Mouse (Mus musculus): ENCODE measurements at regions not wholly inside any gene's neighbourhood (a gene's known extent, or its start where the extent isn't known, plus 50 kb on each side); places are given as distances from the start of the nearest gene placed in this dataset.

DNA sequence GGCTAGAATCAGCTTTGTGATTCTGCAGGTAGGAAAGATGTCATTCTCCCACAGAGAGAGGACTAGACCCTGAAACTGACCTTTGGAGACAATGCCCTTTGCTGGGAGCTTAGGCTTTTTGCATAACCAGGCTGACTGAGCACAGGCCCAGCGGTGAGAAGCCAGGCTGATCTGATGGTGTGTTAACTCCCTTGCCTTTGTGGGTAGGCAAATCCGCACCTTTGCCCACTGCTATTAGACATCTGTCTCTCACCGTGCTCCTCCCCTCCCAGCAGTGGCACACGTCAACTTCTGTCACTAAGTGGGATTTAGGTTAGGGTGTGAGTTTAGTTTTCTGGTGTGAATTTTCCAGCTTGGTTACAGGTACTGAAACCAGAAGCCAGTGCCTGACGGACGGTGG is 114.4 kb upstream of the Id2 start (continued):
- TF ChIP-seq POLR2A (IDR thresholded peaks at IDR 0.05; ENCODE audit: low read depth, low read length) (no peak), EP300 (IDR thresholded peaks at IDR 0.05; ENCODE audit: low read length) (peak; percentile 69), KAT2A (IDR thresholded peaks at IDR 0.05; ENCODE audit: insufficient replicate concordance, low read length) (no peak)

DNA sequence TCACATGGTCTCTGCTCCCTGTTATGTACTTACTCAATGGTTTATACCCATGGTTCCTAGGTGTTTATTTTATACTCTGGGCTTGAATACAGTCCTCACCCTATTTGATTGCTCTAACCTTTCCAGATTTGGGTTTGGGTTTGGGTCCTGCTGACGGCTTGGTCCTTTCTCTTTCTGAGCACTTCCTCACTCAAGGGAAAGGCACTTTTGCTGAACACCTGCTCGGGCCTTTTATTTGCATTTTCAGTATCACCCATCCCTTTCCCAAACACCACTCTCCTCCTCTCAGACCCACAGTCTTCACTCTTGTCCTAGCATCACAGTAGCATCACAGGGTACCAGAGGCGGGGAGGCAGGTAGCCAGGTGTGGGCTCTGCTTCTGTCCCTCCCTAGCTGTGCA is 113.7 kb upstream of the Id2 start:
- Histone ChIP-seq H3K79me2 (replicated peaks; ENCODE audit: control insufficient read depth, extremely low read depth, insufficient read depth, poor library complexity, severe bottlenecking) (no peaks in the 10 kb centered on the region), H3K9ac (ENCODE audit: insufficient read depth, low read depth) (no peak overlapping the region), H3K27me3 (replicated peaks) (peaks cover 1% of the 10 kb centered on the region), H3K36me3 (replicated peaks in 1 of 2; ENCODE audit: control insufficient read depth in 1 of 2, insufficient read depth in 1 of 2, low read length in 1 of 2) (no peaks in the 10 kb centered on the region), H3K4me2 (ENCODE audit: insufficient read depth, low read depth, poor library complexity, severe bottlenecking) (no peak overlapping the region), H3K27ac (ENCODE audit: insufficient read depth, low read depth) (no peak overlapping the region), H3K4me3 (replicated peaks in 1 of 3; ENCODE audit: low read depth in 2 of 3, low read length in 2 of 3, poor library complexity in 1 of 3) (no peak overlapping the region), H3K4me1 (ENCODE audit: control insufficient read depth in 1 of 2, insufficient read depth in 2 of 2) (peaks cover 45 to 73% of the 10 kb centered on the region in 2 experiments), H3K9me3 (replicated peaks; ENCODE audit: low read length) (peaks cover 5% of the 10 kb centered on the region)
- TF ChIP-seq RCOR1 (conservative IDR thresholded peaks at IDR 0.05; ENCODE audit: low read depth, low read length) (0 out of 2 replicates have a peak, but pooled peaks have one; percentile 52), BHLHE40 (IDR thresholded peaks at IDR 0.05; ENCODE audit: low read depth, low read length) (peak; percentile 55; the same call in 1 of the 2 replicates), IRF4 (IDR thresholded peaks at IDR 0.05; ENCODE audit: low read depth, low read length) (peak; percentile 51; the same call in 1 of the 2 replicates), TCF12 (IDR thresholded peaks at IDR 0.05; ENCODE audit: low read depth, low read length) (peak; percentile 80), MAFK (IDR thresholded peaks at IDR 0.05; ENCODE audit: insufficient replicate concordance, low read length) (0 out of 2 replicates have a peak, but pooled peaks have one; percentile 39), E2F4 (IDR thresholded peaks at IDR 0.05; ENCODE audit: insufficient replicate concordance, low read depth, low read length) (no peak), EP300 (IDR thresholded peaks at IDR 0.05; ENCODE audit: low read length) (peak; percentile 53), ZNF384 (IDR thresholded peaks at IDR 0.05; ENCODE audit: low read depth, low read length) (peak; percentile 6; the same call in 1 of the 2 replicates), POLR2AphosphoS2 (IDR thresholded peaks at IDR 0.05; ENCODE audit: low read depth, low read length) (no peak), ETS1 (conservative IDR thresholded peaks at IDR 0.05; ENCODE audit: low read depth, low read length) (peak; percentile 45), GABPA (IDR thresholded peaks at IDR 0.05; ENCODE audit: insufficient replicate concordance, low read depth, low read length) (no peak), MEF2A (IDR thresholded peaks at IDR 0.05; ENCODE audit: borderline replicate concordance, low read depth, low read length) (no peak)
- in situ Hi-C loops (cut with MboI; ENCODE audit: low pct_ligation_motif_present, low pct_unique_long_range_greater_than_20kb, low sequenced_read_pairs) (loop anchor here (5.0 to 25.0 kb wide), 2 partner anchors 97 to 227 kb away; no protein-coding TSS in a partner anchor), dilution Hi-C loops (cut with MboI; ENCODE audit: extremely low pct_ligation_motif_present, extremely low pct_unique_long_range_greater_than_20kb, low sequenced_read_pairs) (no loop called here)
- DNase-seq (ENCODE audit: extremely low read depth) = no peak

GRCm38 (mm10) chr12:25209333-25209728 is 112.4 kb upstream of the Id2 start:
- DNase-seq (ENCODE audit: extremely low read depth) = no peak
- Histone ChIP-seq H3K27ac (ENCODE audit: insufficient read depth, low read depth) (peak overlapping the region; percentile 62), H3K79me2 (replicated peaks; ENCODE audit: control insufficient read depth, extremely low read depth, insufficient read depth, poor library complexity, severe bottlenecking) (no peaks in the 10 kb centered on the region), H3K4me1 (ENCODE audit: control insufficient read depth in 1 of 2, insufficient read depth in 2 of 2) (peaks cover 41 to 62% of the 10 kb centered on the region in 2 experiments), H3K27me3 (replicated peaks) (peaks cover under 1% of the 10 kb centered on the region), H3K9ac (ENCODE audit: insufficient read depth, low read depth) (no peak overlapping the region), H3K36me3 (replicated peaks in 1 of 2; ENCODE audit: control insufficient read depth in 1 of 2, insufficient read depth in 1 of 2, low read length in 1 of 2) (no peaks in the 10 kb centered on the region), H3K4me2 (ENCODE audit: insufficient read depth, low read depth, poor library complexity, severe bottlenecking) (peak overlapping the region; percentile 50), H3K9me3 (replicated peaks; ENCODE audit: low read length) (peaks cover 5% of the 10 kb centered on the region), H3K4me3 (replicated peaks in 1 of 3; ENCODE audit: low read depth in 2 of 3, low read length in 2 of 3, poor library complexity in 1 of 3) (no peak overlapping the region)
- TF ChIP-seq CHD2 (IDR thresholded peaks at IDR 0.05; ENCODE audit: low read length) = no peak
- TF ChIP-seq CHD1 (IDR thresholded peaks at IDR 0.05; ENCODE audit: low read depth, low read length) = no peak
- peak; percentile 16; the same call in 1 of the 2 replicates for TF ChIP-seq USF1 (IDR thresholded peaks at IDR 0.05; ENCODE audit: low read depth, low read length)
- TF ChIP-seq BHLHE40 (IDR thresholded peaks at IDR 0.05; ENCODE audit: low read depth, low read length) = peak; percentile 59; the same call in 1 of the 2 replicates
- TF ChIP-seq MAFK (IDR thresholded peaks at IDR 0.05; ENCODE audit: insufficient replicate concordance, low read length) = no peak
- 0 out of 2 replicates have a peak, but pooled peaks have one; percentile 5 for TF ChIP-seq RCOR1 (conservative IDR thresholded peaks at IDR 0.05; ENCODE audit: low read depth, low read length)
- TF ChIP-seq MYC (IDR thresholded peaks at IDR 0.05; ENCODE audit: low read depth, low read length) = no peak
- no peak for TF ChIP-seq IRF4 (IDR thresholded peaks at IDR 0.05; ENCODE audit: low read depth, low read length)
- no peak for TF ChIP-seq KAT2A (IDR thresholded peaks at IDR 0.05; ENCODE audit: insufficient replicate concordance, low read length)
- peak; percentile 3; the same call in 1 of the 2 replicates for TF ChIP-seq SMC3 (IDR thresholded peaks at IDR 0.05; ENCODE audit: low read depth, low read length)
- TF ChIP-seq SIN3A (IDR thresholded peaks at IDR 0.05; ENCODE audit: low read length) = no peak
- TF ChIP-seq ELF1 (IDR thresholded peaks at IDR 0.05; ENCODE audit: low read depth, low read length) = no peak
- dilution Hi-C loops (cut with MboI; ENCODE audit: extremely low pct_ligation_motif_present, extremely low pct_unique_long_range_greater_than_20kb, low sequenced_read_pairs) = no loop called here
- in situ Hi-C loops (cut with MboI; ENCODE audit: low pct_ligation_motif_present, low pct_unique_long_range_greater_than_20kb, low sequenced_read_pairs) = loop anchor here (5.0 to 25.0 kb wide), 2 partner anchors 117 to 228 kb away; no protein-coding TSS in a partner anchor
